Mouse (Mus musculus) inflammation-experienced regulatory T-cells, adult 6 months (primary cell): Measurements from ENCODE around the gene Fam169a. TPM values are rescaled to one million over a fixed set of nuclear protein-coding genes. Genes with fewer than 3 reads are reported as not detected.
"Not testable (repeated sequence)": the region's sequence is repeated elsewhere in the genome, so short reads cannot be mapped to it uniquely, and the experiment has no call there.

Experiments
- ATAC-seq: one replicate; pipeline ENCODE4 v1.8.0; 2017
- polyA plus RNA-seq, 3 experiments: library from polyadenylated mRNA; unstranded; fragments of 100-300 nt; shearing (Covaris generic); gene quantifications; one replicate each; pipeline ENCODE4 v1.2.1; 2017

Fam169a gene
- under 1 TPM; 0.23 to 0.75 (median 0.37) TPM for polyA plus RNA-seq

GRCm38 (mm10) chr13:97066649-97067550, at the start of gene Fam169a:
TSS of gene Fam169a (plus strand) at chr13:97067286.
- ATAC-seq = no peak

DNA sequence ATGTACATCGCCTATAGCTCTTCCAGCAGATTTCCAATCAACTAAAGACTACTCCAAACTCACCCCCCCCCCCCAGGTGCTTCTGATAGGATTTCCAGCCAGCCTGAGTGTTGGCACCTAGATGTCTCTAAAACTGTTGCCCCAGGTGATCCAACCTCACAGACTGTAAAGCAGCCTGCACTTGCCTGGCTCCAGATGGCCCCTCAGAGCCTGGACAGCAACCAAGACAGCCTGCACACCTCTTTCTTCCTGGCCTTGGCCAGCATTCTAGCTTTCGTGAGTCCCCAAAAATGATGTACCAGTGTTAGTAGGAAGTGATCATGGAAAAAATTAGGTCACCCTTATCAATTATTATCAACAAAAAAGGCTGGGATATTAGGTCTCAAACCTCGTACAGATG, 49.4 kb upstream of the Fam169a start:
- ATAC-seq = no peak

- ATAC-seq = no peak
Measured at GRCm38 (mm10) chr13:97020122-97020521, 47.0 kb upstream of the Fam169a start.

- ATAC-seq = no peak
Measured at GRCm38 (mm10) chr13:97021906-97022305, 45.2 kb upstream of the Fam169a start.

GRCm38 (mm10) chr13:97030075-97030474, 37.0 kb upstream of the Fam169a start:
- ATAC-seq = no peak

- no peak for ATAC-seq
Measured at GRCm38 (mm10) chr13:97034262-97034661, 32.8 kb upstream of the Fam169a start, which contains the start of gene 1700029F12Rik. TSS of gene 1700029F12Rik (minus strand) at chr13:97034362.

- ATAC-seq = no peak
Measured at GRCm38 (mm10) chr13:97051158-97051557, 15.9 kb upstream of the Fam169a start.

- no peak for ATAC-seq
Measured at GRCm38 (mm10) chr13:97052667-97053066, 14.4 kb upstream of the Fam169a start.

DNA sequence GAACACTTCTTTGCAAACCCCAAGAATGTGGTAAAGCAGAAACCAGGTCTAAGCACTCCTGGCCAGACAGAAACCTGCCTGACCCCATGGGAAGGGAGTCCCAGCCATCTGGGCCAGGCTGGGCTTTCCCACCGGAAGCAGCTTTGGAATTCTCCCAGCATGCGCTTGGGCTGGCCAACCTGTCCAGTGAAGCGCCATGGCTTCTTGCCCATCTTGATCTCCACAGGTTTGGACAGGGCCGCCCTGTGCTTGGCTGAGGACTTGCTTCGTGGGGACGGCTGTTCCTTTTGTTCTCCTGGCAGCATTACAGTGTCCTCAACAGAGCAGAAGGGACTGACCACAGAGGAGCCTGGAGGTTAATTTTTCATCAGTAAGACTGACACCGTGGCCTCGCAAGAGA, 13.2 kb upstream of the Fam169a start:
- no peak for ATAC-seq

GRCm38 (mm10) chr13:97057817-97058216, 9.3 kb upstream of the Fam169a start:
- no peak for ATAC-seq

GRCm38 (mm10) chr13:97059746-97060145, 7.3 kb upstream of the Fam169a start:
- no peak for ATAC-seq

DNA sequence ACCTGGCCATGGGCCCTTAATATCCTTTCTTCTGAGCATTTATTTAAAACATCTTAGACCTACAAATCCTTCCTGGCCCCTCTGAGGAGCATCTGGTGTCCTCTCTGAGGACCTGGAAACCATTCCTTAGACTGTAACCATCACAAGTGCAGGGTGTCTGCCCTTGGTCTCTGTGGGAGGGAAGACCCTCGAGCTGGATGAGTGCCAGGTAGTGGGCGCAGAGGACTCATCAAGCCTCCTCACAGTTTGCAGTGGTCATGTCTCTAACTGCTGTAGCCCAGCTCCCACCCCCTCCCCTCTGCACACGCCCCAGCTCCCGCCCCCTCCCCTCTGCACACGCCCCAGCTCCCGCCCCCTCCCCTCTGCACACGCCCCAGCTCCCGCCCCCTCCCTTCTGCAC, 6.8 kb upstream of the Fam169a start:
- ATAC-seq = no peak

DNA sequence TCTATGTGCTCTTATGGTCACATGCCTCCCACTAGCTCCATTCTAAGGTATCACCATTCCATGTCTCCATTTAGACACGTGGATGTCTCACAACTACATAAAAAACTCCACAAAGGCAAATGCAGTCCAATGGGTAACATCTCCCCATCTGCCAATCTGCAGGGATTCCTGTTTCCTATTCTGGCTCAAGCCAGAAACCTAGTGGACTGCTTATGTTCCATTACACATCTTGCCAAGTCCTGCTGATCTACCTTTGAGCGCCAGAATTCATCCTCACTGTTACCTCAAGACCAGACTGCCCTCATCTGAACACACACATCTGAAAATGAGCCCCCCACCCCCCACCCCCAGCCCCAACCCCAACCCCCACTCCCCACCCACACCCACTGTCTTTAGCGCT, 4.9 kb upstream of the Fam169a start:
- ATAC-seq = no peak

- no peak for ATAC-seq
Measured at GRCm38 (mm10) chr13:97063431-97063830, 3.7 kb upstream of the Fam169a start.

- no peak for ATAC-seq
Measured at GRCm38 (mm10) chr13:97064413-97064812, 2.7 kb upstream of the Fam169a start.

DNA sequence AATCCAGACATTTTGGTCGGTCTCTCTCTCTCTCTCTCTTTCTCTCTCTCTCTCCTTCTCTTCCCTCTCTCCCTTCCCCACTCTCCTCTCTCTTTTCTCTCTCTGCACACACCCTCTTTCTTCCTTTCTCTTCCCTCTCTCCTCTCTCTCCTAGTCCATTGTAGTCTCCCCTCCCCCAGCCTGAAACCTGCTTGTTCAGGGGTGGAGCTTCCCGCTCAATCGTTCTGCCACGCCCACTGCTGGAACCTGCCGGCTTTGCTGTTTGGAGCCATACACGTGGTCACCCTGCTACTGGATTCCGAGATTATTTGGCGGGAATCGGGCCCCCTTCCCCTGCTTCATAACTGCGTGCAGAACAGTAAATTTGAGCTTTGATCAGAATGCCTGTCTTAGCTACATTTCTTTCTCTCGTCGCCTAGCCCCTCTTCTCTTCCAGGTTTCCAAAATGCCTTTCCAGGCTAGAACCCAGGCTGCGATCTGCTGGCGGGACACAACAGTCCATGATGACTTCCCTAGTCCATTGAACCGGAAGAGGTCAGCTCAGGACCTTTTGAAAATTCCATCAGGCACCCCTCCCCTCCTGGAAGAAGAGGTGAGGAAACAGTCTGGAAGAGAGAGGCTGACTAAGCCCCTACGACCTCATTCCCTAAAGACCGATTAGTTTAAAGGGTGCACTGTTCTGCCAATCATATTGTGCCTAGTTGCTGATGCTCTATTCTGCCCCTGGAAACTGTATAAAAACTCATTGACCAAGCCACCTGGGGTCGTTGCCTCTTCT, 2.1 kb upstream of the Fam169a start:
- ATAC-seq = not testable (repeated sequence)

- ATAC-seq = no peak
Measured at GRCm38 (mm10) chr13:97067691-97068090, 605 bp downstream of the Fam169a start.

DNA sequence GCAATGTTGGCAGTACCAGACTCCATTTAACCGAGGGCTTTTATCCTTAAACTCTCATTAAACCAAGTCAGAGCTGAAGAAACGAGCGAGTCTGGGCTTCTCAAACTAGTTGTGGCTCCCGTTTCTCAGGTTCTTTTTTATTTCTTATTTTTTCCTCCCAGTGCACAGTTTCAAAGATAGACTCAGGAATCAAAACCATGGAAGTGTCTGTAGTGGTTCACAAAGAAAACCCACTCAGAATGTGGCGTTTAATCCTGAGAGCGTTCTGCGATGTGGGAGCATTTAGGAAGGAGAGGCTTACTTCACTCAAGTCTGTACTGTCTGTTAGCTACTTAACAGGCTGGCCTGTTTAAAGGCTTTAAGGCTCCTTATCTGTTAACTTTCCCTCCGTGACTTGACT, 1.1 kb downstream of the Fam169a start:
- ATAC-seq = no peak

DNA sequence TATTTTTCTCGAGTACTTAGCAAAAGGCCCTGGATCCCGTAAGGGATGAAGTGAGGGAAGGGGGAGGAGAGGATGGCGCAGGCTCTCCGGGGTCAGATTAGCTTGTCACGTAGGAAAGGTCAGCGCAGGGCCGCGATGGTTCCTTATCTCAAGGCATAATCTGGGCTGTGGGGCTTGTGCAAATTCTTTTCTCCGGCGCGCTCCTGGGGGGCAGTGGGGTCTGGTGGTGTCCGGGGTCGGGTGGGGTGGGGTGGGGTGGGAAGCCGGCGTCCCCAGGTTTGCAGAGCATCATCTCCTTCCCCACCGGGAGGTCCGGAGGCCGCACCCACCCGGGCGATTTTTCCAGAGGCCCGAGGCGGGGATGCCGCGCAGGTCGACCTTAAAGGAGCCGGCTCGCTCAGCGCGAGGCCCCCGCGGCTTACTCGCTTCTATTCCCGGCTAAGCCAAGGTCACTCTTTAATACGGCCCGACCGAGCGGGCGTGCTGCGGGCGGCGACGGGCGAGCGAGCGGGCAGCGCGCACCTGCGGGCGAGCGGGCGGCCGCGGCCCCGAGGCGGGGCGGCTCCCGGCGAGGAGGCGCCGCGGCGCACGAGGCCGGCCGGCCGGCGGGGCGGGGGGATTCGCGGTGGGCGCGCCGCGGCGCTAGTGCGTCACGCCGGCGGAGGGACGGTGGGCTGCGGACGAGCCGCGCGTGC, 4.0 kb downstream of the Fam169a start:
- ATAC-seq = no peak

- ATAC-seq = no peak
Measured at GRCm38 (mm10) chr13:97071626-97072241, 4.6 kb downstream of the Fam169a start.

- no peak for ATAC-seq
Measured at GRCm38 (mm10) chr13:97073497-97073896, 6.4 kb downstream of the Fam169a start.

GRCm38 (mm10) chr13:97077556-97077955, 10.5 kb downstream of the Fam169a start:
- no peak for ATAC-seq

DNA sequence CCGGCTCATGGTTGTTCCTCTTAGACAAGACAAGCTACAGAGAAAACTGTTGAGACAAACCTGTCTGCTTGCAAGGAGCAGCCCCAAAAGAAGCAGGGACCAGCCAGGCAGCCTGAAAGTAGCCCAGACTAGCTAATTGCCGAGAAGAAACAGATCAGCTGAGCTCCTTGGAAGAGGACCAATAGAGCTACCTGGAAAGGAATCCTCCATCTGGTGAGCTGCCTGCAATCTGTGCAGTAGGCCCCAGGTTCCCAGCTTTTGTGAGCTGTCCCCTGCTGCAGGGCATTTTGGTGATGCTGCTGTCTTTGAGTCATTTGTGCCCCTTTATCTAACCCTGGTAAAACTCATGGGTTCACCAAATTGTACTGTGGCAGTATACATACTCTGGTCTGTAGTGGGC, 13.1 kb downstream of the Fam169a start:
- no peak for ATAC-seq
